Mouse (Mus musculus) brain, embryonic 14.5 days (tissue): ENCODE results near the gene Icos.

Source experiments
- CTCF ChIP-seq: fragments of 200-500 bp; IDR thresholded peaks from 2 replicates; pipeline ENCODE4 v1.5.1; 2012; ENCODE audit warnings: inconsistent platforms, mild to moderate bottlenecking, moderate library complexity, borderline replicate concordance; ENCODE audit not compliant: insufficient read depth, insufficient read length; ENCODE audit errors: extremely low read depth
- POLR2A ChIP-seq: fragments of 200-500 bp; IDR thresholded peaks from 2 replicates; pipeline ENCODE4 v1.6.1; 2012; ENCODE audit warnings: mild to moderate bottlenecking, inconsistent platforms, borderline replicate concordance; ENCODE audit not compliant: poor library complexity, insufficient read depth, insufficient read length, severe bottlenecking; ENCODE audit errors: extremely low read depth

DNA sequence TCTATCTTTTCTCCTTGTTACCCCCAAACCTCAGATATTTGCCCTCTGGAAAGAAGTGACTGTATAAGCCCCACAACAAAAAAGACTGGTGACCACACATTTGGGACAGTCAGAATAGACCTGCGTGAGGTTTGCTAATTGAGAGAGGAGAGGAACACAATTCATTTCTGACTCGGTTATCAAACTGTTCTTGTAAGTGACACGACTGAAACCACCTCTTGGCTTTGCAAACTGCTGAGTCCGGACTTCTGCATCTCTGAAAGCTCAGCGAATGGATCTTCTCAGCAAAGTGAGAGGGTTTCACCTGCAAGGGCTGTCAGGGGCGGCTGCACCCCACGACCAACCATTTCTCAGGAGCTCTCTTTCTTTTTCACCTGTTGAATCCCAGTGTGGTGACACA lies 47.3 kb upstream of the Icos start:
- TF ChIP-seq CTCF (no peak), POLR2A (no peak)
